Mouse (Mus musculus) adrenal gland, adult 8-10 months (tissue): ENCODE results near the gene Arpc1a. TPM values are rescaled to one million over a fixed set of nuclear protein-coding genes. Genes with fewer than 3 reads are reported as not detected.

ENCODE experiments used
- DNase-seq: peaks from one replicate; pipeline ENCODE4 v3.0.0; 2022
- total RNA-seq, 4 experiments: library from RNA; stranded (reverse); gene quantifications; 2 replicates each; pipeline ENCODE4 v1.2.4; 2022

The Arpc1a gene
- total RNA-seq, 4 experiments from 2014 or later, result 127 to 148 (median 140) TPM

- no peak for DNase-seq
Measured at GRCm38 (mm10) chr5:145140611-145141010, 57.0 kb downstream of the Arpc1a start.

GRCm38 (mm10) chr5:145147748-145148147 is 64.1 kb downstream of the Arpc1a start:
- DNase-seq, result no peak

- no peak for DNase-seq
Measured at GRCm38 (mm10) chr5:145149294-145149693, 65.7 kb downstream of the Arpc1a start.

GRCm38 (mm10) chr5:145152690-145153089 is 69.1 kb downstream of the Arpc1a start:
- DNase-seq, result no peak

Other genes starting within 250 kb of the Arpc1a start
- 10 to 100 TPM; 20.3 to 25.8 (median 22.7) TPM for gene Smurf1, start 118.0 kb upstream of the Arpc1a start, total RNA-seq
- not detected for gene Gm4871, start 51.1 kb upstream of the Arpc1a start, total RNA-seq
- not detected for gene 1700018F24Rik, start 40.8 kb upstream of the Arpc1a start, total RNA-seq
- not detected for gene Kpna7, start 200 bp downstream of the Arpc1a start, total RNA-seq
- 100 to 1,000 TPM; 185 to 202 (median 191) TPM for gene Arpc1b, start 30.4 kb downstream of the Arpc1a start, total RNA-seq
- 10 to 100 TPM; 60.2 to 98.3 (median 79.4) TPM for gene Pdap1, start 56.4 kb downstream of the Arpc1a start, total RNA-seq
- gene Bud31, start 56.5 kb downstream of the Arpc1a start, total RNA-seq, result 10 to 100 TPM; 93.0 to 98.7 (median 95.5) TPM
- 10 to 100 TPM; 29.0 to 30.6 (median 29.9) TPM for gene Ptcd1, start 83.3 kb downstream of the Arpc1a start, total RNA-seq
- gene Cpsf4, start 83.4 kb downstream of the Arpc1a start, total RNA-seq, result 10 to 100 TPM; 18.7 to 22.3 (median 20.5) TPM
- 100 to 1,000 TPM; 319 to 686 (median 419) TPM for gene Atp5j2, start 108.2 kb downstream of the Arpc1a start, total RNA-seq
- 10 to 100 TPM in 3 of 4 experiments, 1 to 10 TPM in 1; 9.6 to 13.8 (median 11.9) TPM for gene Zkscan14, start 118.0 kb downstream of the Arpc1a start, total RNA-seq
- gene Zkscan5, start 120.7 kb downstream of the Arpc1a start, total RNA-seq, result 10 to 100 TPM; 11.0 to 14.5 (median 12.8) TPM
- gene Zfp655, start 147.9 kb downstream of the Arpc1a start, total RNA-seq, result 10 to 100 TPM; 54.1 to 71.1 (median 61.4) TPM
- 10 to 100 TPM; 18.7 to 23.7 (median 22.3) TPM for gene Zscan25, start 196.7 kb downstream of the Arpc1a start, total RNA-seq